ENCODE assay signal across 12 mouse cellular contexts in genomic region chr16:30034521-30034920, GRCm38 (mm10). TPM values are rescaled to one million over a fixed set of nuclear protein-coding genes. Genes with fewer than 3 reads are reported as not detected.
A peak's percentile ranks its signal among the peaks of the same experiment; 100 is the strongest.
DNase-seq lines count a peak whose midpoint lies in the region; ATAC-seq and TF ChIP-seq lines count a peak whose summit lies in the region.
"Had no signal": no experiment of that assay in that cellular context is flagged by ENCODE, and none has a peak within 500 bp of the region (broad histone marks: within the 10 kb centered on the region; RNA-seq: fewer than 3 reads in every experiment).

No protein-coding gene starts in this region.

- H3K27me3 ChIP-seq in spleen, adult 2 months (ENCODE audit: control insufficient read depth, insufficient read depth, low read length), result no peaks in the 10 kb centered on the region
- peaks cover 37% of the 10 kb centered on the region for H3K27me3 ChIP-seq in kidney, embryonic 15.5 days
- no peaks in the 10 kb centered on the region for H3K27me3 ChIP-seq in stomach, postnatal 0 days (ENCODE audit: control insufficient read depth, insufficient read depth, low read length)
- H3K27me3 ChIP-seq in forebrain, embryonic 12.5 days, result peaks cover 60% of the 10 kb centered on the region

- no peak for TF ChIP-seq EP300 in stomach, postnatal 0 days (optimal IDR thresholded peaks at IDR 0.05)

- H3K4me2 ChIP-seq in kidney, embryonic 15.5 days, result no peak overlapping the region
- no peak overlapping the region for H3K4me2 ChIP-seq in stomach, postnatal 0 days (replicated peaks; ENCODE audit: low read depth)
- H3K4me2 ChIP-seq in forebrain, embryonic 12.5 days, result no peak overlapping the region

- no peak for TF ChIP-seq POLR2A in spleen, adult 2 months (IDR thresholded peaks at IDR 0.05; ENCODE audit: low read depth, low read length)

- no peak overlapping the region for H3K9ac ChIP-seq in kidney, embryonic 15.5 days
- H3K9ac ChIP-seq in stomach, postnatal 0 days (ENCODE audit: low read length), result no peak overlapping the region
- no peak overlapping the region for H3K9ac ChIP-seq in forebrain, embryonic 12.5 days
- H3K9ac ChIP-seq: forebrain, postnatal 0 days had no signal

- peak; percentile 59 for ATAC-seq in kidney, embryonic 15.5 days (replicated peaks; ENCODE audit: low FRiP score)
- ATAC-seq in stomach, postnatal 0 days (ENCODE audit: low FRiP score, low TSS enrichment), result peak; percentile 61
- no peak for ATAC-seq in forebrain, embryonic 12.5 days (ENCODE audit: low FRiP score)
- ATAC-seq: forebrain, postnatal 0 days; inflammation-experienced regulatory T-cells, adult 6 months had no signal

- peaks cover 33% of the 10 kb centered on the region; the same call in 1 of the 2 replicates for H3K4me1 ChIP-seq in spleen, adult 2 months (ENCODE audit: control insufficient read depth, insufficient read depth, insufficient read length)
- H3K4me1 ChIP-seq in kidney, embryonic 15.5 days, result peaks cover 56% of the 10 kb centered on the region
- H3K4me1 ChIP-seq in stomach, postnatal 0 days (replicated peaks; ENCODE audit: control insufficient read depth, insufficient read depth), result peaks cover 13% of the 10 kb centered on the region
- peaks cover 24% of the 10 kb centered on the region for H3K4me1 ChIP-seq in forebrain, embryonic 12.5 days

- H3K9me3 ChIP-seq in kidney, embryonic 15.5 days (replicated peaks), result no peaks in the 10 kb centered on the region
- H3K9me3 ChIP-seq in stomach, postnatal 0 days (ENCODE audit: control insufficient read depth, low read length), result no peaks in the 10 kb centered on the region
- no peaks in the 10 kb centered on the region for H3K9me3 ChIP-seq in forebrain, embryonic 12.5 days

- TF ChIP-seq CTCF in spleen, adult 2 months (IDR thresholded peaks at IDR 0.05; ENCODE audit: extremely low read depth, insufficient read depth, insufficient read length, insufficient replicate concordance), result no peak
- TF ChIP-seq CTCF in stomach, postnatal 0 days (IDR thresholded peaks at IDR 0.05; ENCODE audit: low read depth), result no peak

- no peak overlapping the region for H3K4me3 ChIP-seq in spleen, adult 2 months (ENCODE audit: extremely low read depth, insufficient read depth, insufficient read length)
- H3K4me3 ChIP-seq in kidney, embryonic 15.5 days (replicated peaks), result no peak overlapping the region
- no peak overlapping the region for H3K4me3 ChIP-seq in stomach, postnatal 0 days (ENCODE audit: low read depth, low read length)
- H3K4me3 ChIP-seq in forebrain, embryonic 12.5 days (replicated peaks), result no peak overlapping the region

- peak overlapping the region; percentile 13 for H3K27ac ChIP-seq in spleen, adult 2 months (ENCODE audit: insufficient read depth, low read length)
- H3K27ac ChIP-seq in kidney, embryonic 15.5 days, result peak overlapping the region; percentile 28; the same call in 1 of the 2 replicates
- H3K27ac ChIP-seq in stomach, postnatal 0 days (replicated peaks), result peak overlapping the region; percentile 76
- no peak overlapping the region for H3K27ac ChIP-seq in forebrain, embryonic 12.5 days

- no peak for DNase-seq in spleen, adult 2 months (ENCODE audit: low read depth in 1 of 2, low spot score in 2 of 2)
- DNase-seq in spleen, postnatal 36 days (ENCODE audit: low spot score in 2 of 2), result no peak
- peak; percentile 34 for DNase-seq in gastrocnemius, postnatal 10 days
- peak; percentile 47 for DNase-seq in stomach, postnatal 0 days (ENCODE audit: low spot score)
- no peak for DNase-seq in right cerebral cortex, adult 18-20 months
- no peak for DNase-seq in frontal cortex, postnatal 10 days (ENCODE audit: low spot score in 2 of 2)
- DNase-seq: cerebellum, adult 18-20 months; forebrain, postnatal 0 days; right cerebral cortex, postnatal 14 days had no signal

- H3K36me3 ChIP-seq in spleen, adult 2 months (ENCODE audit: control insufficient read depth, insufficient read depth, low read length), result no peaks in the 10 kb centered on the region
- H3K36me3 ChIP-seq in kidney, embryonic 15.5 days, result no peaks in the 10 kb centered on the region
- H3K36me3 ChIP-seq in stomach, postnatal 0 days (ENCODE audit: control insufficient read depth, insufficient read depth, low read length), result no peaks in the 10 kb centered on the region
- no peaks in the 10 kb centered on the region for H3K36me3 ChIP-seq in forebrain, embryonic 12.5 days (replicated peaks)

- WGBS in spleen, adult 2 months, result 75% methylated on average over 6 of the region's 6 CpGs
- WGBS in kidney, embryonic 15.5 days, result 13% methylated on average over 6 of the region's 6 CpGs
- WGBS in stomach, postnatal 0 days, result 18% methylated on average over 6 of the region's 6 CpGs
- WGBS in forebrain, embryonic 12.5 days, result 65% methylated on average over 6 of the region's 6 CpGs

RNA-seq across cellular contexts. Expression of gene Hes1, which starts 29.7 kb away (rescaled TPM):
- 94.1 and 116 TPM in 2 replicates for polyA plus RNA-seq in spleen, adult 2 months (2012; rRNA removed)
- total RNA-seq in gastrocnemius, postnatal 10 days (2021), result 10 to 100 TPM; 19.1 to 24.6 TPM
- 57.4 and 63.3 TPM in 2 replicates for polyA plus RNA-seq in kidney, embryonic 15.5 days (2015; fragmentation: Nextera tagmentation; extraction: Ambion mirVana)
- polyA plus RNA-seq in stomach, postnatal 0 days (2015; fragmentation: Nextera tagmentation; extraction: Ambion mirVana), result 66.2 and 73.1 TPM in 2 replicates
- polyA plus RNA-seq in forebrain, embryonic 12.5 days (2016; fragmentation: Nextera tagmentation; extraction: Ambion mirVana), result 60.2 and 62.6 TPM in 2 replicates

Comparison
In these comparisons a context has a peak if more than half of its experiments do, and no peak if none do; other contexts are left out.
1. DNase-seq: peak in gastrocnemius, postnatal 10 days (single experiment) and stomach, postnatal 0 days (single experiment); none in spleen, adult 2 months (0 of 2), spleen, postnatal 36 days (0 of 2), right cerebral cortex, adult 18-20 months (single experiment) and frontal cortex, postnatal 10 days (0 of 2).